Comparison of ENCODE assay signal across 8 mouse cellular contexts in genomic region chr4:149725661-149726350, GRCm38 (mm10). TPM values are rescaled to one million over a fixed set of nuclear protein-coding genes. Genes with fewer than 3 reads are reported as not detected.
DNase-seq lines count a peak whose midpoint lies in the region; ATAC-seq and TF ChIP-seq lines count a peak whose summit lies in the region.

No protein-coding gene starts in this region.

- no peak overlapping the region for H3K27ac ChIP-seq in forebrain, embryonic 10.5 days
- H3K27ac ChIP-seq in forebrain, embryonic 15.5 days (replicated peaks): no peak overlapping the region

- H3K9me3 ChIP-seq in forebrain, embryonic 10.5 days: no peaks in the 10 kb centered on the region
- H3K9me3 ChIP-seq in forebrain, embryonic 15.5 days: no peaks in the 10 kb centered on the region

- intact Hi-C loops in gastrocnemius, postnatal 36 days (cut with DNase I): no loop called here

- H3K36me3 ChIP-seq in forebrain, embryonic 10.5 days (replicated peaks): peaks cover 100% of the 10 kb centered on the region
- peaks cover 53% of the 10 kb centered on the region for H3K36me3 ChIP-seq in forebrain, embryonic 15.5 days

- no peak for ATAC-seq in forebrain, embryonic 15.5 days (replicated peaks)
- ATAC-seq in Patski: peak; percentile 31

- in situ Hi-C loops in Patski (cut with MboI; ENCODE audit: low pct_unique_long_range_greater_than_20kb): no loop called here

- 75% methylated on average over 15 of the region's 15 CpGs for WGBS in forebrain, embryonic 10.5 days
- WGBS in forebrain, embryonic 15.5 days: 70% methylated on average over 15 of the region's 15 CpGs

- no peak overlapping the region for H3K9ac ChIP-seq in forebrain, embryonic 15.5 days (replicated peaks)

- H3K27me3 ChIP-seq in forebrain, embryonic 10.5 days (ENCODE audit: poor library complexity, severe bottlenecking): no peaks in the 10 kb centered on the region
- no peaks in the 10 kb centered on the region for H3K27me3 ChIP-seq in forebrain, embryonic 15.5 days
- H3K27me3 ChIP-seq in Patski: no peaks in the 10 kb centered on the region

- TF ChIP-seq CTCF in Patski (IDR thresholded peaks at IDR 0.05): no peak

- CTCF ChIA-PET in Patski (lab: Charles Lee): interaction anchor here (0.8 to 2.6 kb wide), 3 partner anchors 10 to 12 kb away, joined by 3 to 20 read pairs (median 6); partner anchors contain the start of gene Tmem201

- peak; percentile 48 for DNase-seq in forebrain, embryonic 10.5 days (ENCODE audit: extremely low spot score, low spot score)
- DNase-seq in Patski (ENCODE audit: low read depth, low spot score): no peak
- peak; percentile 97 to 98 for DNase-seq in cerebellum, postnatal 10 days
- peak; percentile 65 to 75 for DNase-seq in gastrocnemius, postnatal 36 days
- DNase-seq in layer of hippocampus, adult 18-20 months (ENCODE audit: low spot score in 2 of 2): peak; percentile 60 to 80
- DNase-seq in lung, postnatal 14 days: peak; percentile 85
- DNase-seq in right cerebral cortex, postnatal 25 days: peak; percentile 57

- no peak overlapping the region for H3K4me2 ChIP-seq in forebrain, embryonic 15.5 days (replicated peaks)

- H3K4me3 ChIP-seq in forebrain, embryonic 10.5 days: no peak overlapping the region
- no peak overlapping the region for H3K4me3 ChIP-seq in forebrain, embryonic 15.5 days

- H3K4me1 ChIP-seq in forebrain, embryonic 10.5 days: peaks cover 13% of the 10 kb centered on the region
- H3K4me1 ChIP-seq in forebrain, embryonic 15.5 days: peaks cover 5% of the 10 kb centered on the region; the same call in 1 of the 2 replicates

- POLR2A ChIA-PET in Patski (lab: Charles Lee): interaction anchor here (1.1 kb wide), 1 partner anchor 8 kb away, joined by 3 read pairs; no protein-coding TSS in a partner anchor

RNA-seq across cellular contexts. Expression of gene Tmem201, which starts 12.0 kb away (rescaled TPM):
- polyA plus RNA-seq in forebrain, embryonic 10.5 days (2016; fragmentation: Nextera tagmentation; extraction: Ambion mirVana): 38.7 and 42.7 TPM in 2 replicates
- polyA plus RNA-seq in forebrain, embryonic 15.5 days (2015; fragmentation: Nextera tagmentation; extraction: Ambion mirVana): 39.8 and 40.8 TPM in 2 replicates
- 27.9 TPM for polyA plus RNA-seq in Patski (2021)
- 10 to 100 TPM; 33.1 to 40.5 TPM for total RNA-seq in gastrocnemius, postnatal 36 days (2021)
- total RNA-seq in layer of hippocampus, adult 18-20 months (2021): 10 to 100 TPM; 68.1 to 73.2 TPM

RNA-seq across cellular contexts. Expression of gene Pik3cd, which starts 23.4 kb away (rescaled TPM):
- 4.3 and 4.6 TPM in 2 replicates for polyA plus RNA-seq in forebrain, embryonic 10.5 days (2016; fragmentation: Nextera tagmentation; extraction: Ambion mirVana)
- polyA plus RNA-seq in forebrain, embryonic 15.5 days (2015; fragmentation: Nextera tagmentation; extraction: Ambion mirVana): 16.5 and 18.2 TPM in 2 replicates
- polyA plus RNA-seq in Patski (2021): 0.51 TPM
- total RNA-seq in gastrocnemius, postnatal 36 days (2021): 1 to 10 TPM; 8.8 to 10.0 TPM
- total RNA-seq in layer of hippocampus, adult 18-20 months (2021): 10 to 100 TPM; 21.4 to 26.3 TPM

RNA-seq across cellular contexts. Expression of gene Slc25a33, which starts 48.3 kb away (rescaled TPM):
- polyA plus RNA-seq in forebrain, embryonic 10.5 days (2016; fragmentation: Nextera tagmentation; extraction: Ambion mirVana): 13.4 and 15.0 TPM in 2 replicates
- polyA plus RNA-seq in forebrain, embryonic 15.5 days (2015; fragmentation: Nextera tagmentation; extraction: Ambion mirVana): 21.8 and 22.6 TPM in 2 replicates
- 23.3 TPM for polyA plus RNA-seq in Patski (2021)
- total RNA-seq in gastrocnemius, postnatal 36 days (2021): 10 to 100 TPM; 10.8 to 12.5 TPM
- total RNA-seq in layer of hippocampus, adult 18-20 months (2021): 10 to 100 TPM; 31.4 to 34.2 TPM
